Mouse (Mus musculus) liver, adult (tissue): ENCODE measurements around the gene Nrg4.
A peak's percentile ranks its signal among the peaks of the same experiment; 100 is the strongest.

Source experiments
- GATA4 ChIP-seq: IDR thresholded peaks from 2 replicates; pipeline ENCODE4 v1.6.1; 2014; ENCODE audit warnings: mild to moderate bottlenecking, low read length; ENCODE audit not compliant: insufficient replicate concordance

The Nrg4 gene

DNA sequence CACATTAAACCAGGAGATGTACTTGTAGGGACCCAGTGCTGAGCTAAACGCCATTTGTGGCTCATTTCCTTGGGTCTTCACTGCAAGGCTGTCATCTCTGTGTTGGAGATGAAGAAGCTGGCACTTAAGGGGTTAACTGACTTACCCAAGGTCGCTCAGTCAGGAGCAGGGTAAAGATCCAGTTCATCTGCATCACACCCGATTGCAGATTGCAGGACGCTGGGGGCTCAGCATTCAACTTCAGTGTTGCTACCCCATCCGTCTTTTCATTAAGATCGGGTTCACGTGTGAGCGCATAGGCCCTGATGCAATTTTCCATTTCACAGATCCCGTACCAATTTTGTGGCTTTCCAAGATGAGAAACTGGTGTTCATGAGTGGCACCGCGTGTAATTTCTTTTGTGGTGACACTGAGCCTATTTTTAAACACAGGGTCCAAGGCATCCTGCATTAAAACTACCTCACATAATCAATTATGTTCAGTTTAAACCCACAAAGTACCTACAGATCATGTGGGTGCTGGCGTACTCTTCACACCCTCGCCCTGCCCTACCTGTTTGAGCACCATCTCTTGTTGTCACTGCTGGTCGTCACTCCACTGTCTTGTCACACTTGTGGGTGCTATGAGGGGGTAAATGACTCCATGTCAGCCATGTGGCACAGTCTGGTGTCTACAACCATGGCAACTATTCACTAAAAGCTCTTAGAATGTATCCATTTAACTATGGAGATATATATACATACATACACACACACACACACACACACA, 1.7 kb upstream of the Nrg4 start:
- no peak for TF ChIP-seq GATA4

GRCm38 (mm10) chr9:55327234-55327615, 581 bp upstream of the Nrg4 start:
- TF ChIP-seq GATA4: no peak

DNA sequence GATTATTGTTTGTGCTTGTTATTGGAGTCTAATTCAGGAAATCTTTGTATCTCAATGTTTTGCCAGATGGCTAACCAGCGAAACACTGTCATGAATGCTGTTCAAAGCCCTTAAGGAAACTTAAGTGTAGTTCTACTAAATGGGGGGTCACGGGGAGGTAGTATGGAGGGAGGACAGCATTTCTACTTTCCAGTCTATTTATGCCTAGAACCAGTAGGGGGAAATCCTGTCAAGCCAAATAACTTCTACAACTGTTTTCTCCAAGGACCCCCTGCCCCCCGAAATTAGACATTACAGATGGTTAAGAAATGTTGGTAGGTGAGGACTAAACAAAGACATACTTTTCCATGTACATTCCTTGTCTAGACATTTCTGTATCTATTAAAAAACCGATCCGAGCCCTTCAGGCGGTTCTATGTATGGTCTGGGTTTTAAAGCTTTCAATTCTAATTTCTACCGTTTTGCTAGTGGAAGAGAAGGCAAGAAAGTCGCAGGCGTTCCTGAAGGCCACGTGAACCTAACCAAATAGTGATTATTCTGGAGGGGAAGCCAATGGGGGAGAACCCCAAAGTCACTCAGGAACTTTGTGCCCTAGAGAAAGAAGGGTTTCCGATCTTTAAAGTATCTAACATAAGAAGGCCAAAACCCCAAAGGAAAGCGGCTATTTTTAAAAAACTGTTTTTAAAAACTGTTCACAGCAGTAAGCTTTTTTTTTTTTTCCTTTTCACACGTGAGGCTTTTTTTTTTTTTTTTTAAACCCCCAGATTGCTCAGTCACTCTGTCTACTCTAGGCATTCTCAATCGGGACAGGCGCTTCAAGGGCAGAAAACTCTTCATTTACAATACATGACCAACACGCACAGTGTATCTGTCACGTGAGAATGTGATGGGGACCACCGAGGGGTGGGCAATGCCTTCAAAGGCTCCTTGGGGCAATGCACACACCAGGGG, 805 bp downstream of the Nrg4 start:
- no peak for TF ChIP-seq GATA4

GRCm38 (mm10) chr9:55325061-55325460, 1.6 kb downstream of the Nrg4 start:
- TF ChIP-seq GATA4: no peak

GRCm38 (mm10) chr9:55324516-55324915, 2.1 kb downstream of the Nrg4 start:
- TF ChIP-seq GATA4: no peak

GRCm38 (mm10) chr9:55324085-55324484, 2.6 kb downstream of the Nrg4 start:
- no peak for TF ChIP-seq GATA4

DNA sequence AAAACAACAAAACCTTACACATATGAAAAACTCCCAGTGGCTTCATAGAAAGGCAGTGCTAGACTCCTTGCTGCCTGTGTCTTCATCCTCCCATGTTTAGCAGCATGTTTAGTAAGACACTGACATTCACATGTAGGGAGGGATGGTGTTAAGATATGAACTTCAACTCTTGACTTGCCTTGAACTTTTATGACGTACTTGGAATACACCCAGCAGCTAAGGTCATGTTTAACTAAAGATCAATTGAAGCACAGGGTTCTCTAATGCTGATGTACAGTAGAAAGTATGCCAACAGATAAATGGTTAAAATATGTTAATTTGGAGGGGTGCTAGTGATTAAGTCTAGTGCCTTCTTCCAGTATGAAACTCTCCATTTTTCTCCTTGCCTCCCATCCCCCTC, 4.0 kb downstream of the Nrg4 start:
- TF ChIP-seq GATA4: no peak

DNA sequence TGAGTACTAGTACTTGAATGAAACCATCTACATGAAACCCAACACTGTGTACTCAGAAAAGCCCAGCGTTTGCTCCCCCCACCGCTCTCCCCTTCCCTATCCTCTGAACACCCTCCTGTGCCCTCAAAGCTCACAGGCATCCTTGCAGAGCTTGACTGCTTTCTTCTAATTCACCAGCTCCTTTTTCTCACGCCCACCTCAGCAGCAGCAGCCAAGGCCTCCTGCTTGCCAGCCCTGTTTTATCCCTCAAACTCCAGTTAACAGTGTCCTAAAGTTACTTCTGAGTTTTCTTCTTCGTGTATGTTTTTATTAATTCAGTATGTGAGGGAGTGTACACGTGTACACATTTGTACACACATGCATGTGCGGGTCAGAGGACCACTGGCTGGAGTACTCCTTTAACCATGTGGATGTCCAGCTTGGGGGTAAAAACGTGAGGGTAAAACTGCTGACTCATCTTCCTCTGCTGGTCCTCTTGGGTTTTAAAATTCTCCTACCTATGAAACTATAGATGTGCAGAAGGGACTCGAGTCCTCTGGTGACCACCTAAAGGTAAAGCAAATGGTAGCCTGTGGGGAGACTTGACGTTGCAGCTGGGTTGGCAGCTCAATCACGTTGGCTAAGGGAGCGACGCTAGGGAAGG, 12.9 kb downstream of the Nrg4 start:
- TF ChIP-seq GATA4: no peak

GRCm38 (mm10) chr9:55311560-55311959, 15.1 kb downstream of the Nrg4 start:
- TF ChIP-seq GATA4: peak; percentile 37; the same call in 1 of the 2 replicates

DNA sequence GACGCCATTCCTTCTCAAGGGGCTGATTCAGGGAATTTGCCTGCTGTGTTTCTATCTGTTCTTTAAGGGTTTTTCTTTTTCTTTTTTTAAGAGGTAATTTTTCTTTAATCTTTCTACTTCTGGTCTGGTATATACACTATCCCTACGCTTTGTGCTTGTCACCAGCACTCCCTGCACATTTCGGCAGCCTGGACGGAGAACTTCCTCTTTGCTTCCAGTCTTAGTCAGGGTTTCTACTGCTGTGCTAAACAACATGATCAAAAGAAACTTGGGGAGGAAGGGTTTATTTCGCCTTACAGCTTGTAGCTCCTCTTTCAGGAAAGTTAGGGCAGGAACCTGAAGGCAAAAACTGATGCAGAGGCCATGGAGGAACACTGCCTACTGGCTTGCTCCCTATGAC, 18.2 kb downstream of the Nrg4 start:
- no peak for TF ChIP-seq GATA4

GRCm38 (mm10) chr9:55307557-55307956, 19.1 kb downstream of the Nrg4 start:
- no peak for TF ChIP-seq GATA4

DNA sequence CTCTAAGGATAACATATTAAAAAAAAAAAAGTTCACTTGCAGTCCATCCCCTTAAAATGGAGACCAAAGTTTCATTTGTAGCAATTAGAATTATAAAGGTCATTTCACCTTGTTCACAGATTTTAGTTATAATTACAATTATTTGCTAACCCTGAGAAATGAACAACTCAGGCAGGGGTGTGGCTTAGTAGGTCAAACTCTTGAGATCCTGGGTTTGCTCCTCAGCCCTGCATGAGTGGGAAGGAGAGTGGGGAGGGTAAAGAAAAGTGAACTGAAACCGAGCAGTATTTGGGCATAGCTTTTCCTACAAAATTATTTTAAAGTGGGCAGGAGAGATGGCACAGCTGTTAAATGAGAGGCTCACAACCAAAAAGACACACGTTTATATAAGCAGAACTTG, 19.6 kb downstream of the Nrg4 start:
- TF ChIP-seq GATA4: no peak

- TF ChIP-seq GATA4: no peak
Measured at GRCm38 (mm10) chr9:55296221-55296620, 30.4 kb downstream of the Nrg4 start.

GRCm38 (mm10) chr9:55291966-55292365, 34.7 kb downstream of the Nrg4 start:
- no peak for TF ChIP-seq GATA4

GRCm38 (mm10) chr9:55289475-55290198, 37.0 kb downstream of the Nrg4 start:
- TF ChIP-seq GATA4: peak; percentile 86; the same call in 1 of the 2 replicates
